ENCODE assay signal across 8 mouse cellular contexts in the genomic region with DNA sequence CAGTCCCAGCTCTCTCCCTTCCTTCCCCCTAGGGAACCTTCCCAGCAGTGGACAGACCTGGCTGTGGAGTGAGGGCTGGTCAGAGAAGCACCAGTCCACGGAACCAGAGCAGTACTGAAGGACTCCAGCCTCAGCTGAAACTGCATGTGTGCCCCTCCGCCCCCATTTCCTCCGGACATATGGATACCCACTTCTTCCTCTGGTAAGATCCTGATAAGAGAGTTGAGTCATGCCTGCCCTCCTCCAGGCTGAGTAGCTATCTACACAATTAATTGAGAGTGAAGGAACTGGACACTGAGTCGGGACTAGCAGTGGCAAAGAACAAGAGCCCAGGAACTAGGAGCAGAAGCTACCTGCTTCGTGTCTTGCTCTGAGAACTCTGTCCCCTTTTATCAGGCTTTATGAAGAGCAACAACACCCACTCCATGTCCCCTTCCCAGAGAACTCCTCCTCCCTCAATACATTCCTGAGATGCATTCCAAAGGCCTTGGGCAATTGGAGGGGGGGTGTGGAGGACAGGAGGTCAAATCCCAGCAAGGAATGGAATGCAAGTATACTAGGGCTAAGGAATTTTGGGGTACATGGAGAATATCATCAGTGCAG. TPM values are rescaled to one million over a fixed set of nuclear protein-coding genes. Genes with fewer than 3 reads are reported as not detected.
DNase-seq lines count a peak whose midpoint lies in the region; ATAC-seq and TF ChIP-seq lines count a peak whose summit lies in the region.

No protein-coding gene starts in this region.

- TF ChIP-seq CTCF in forebrain, postnatal 0 days (IDR thresholded peaks at IDR 0.05; ENCODE audit: low read depth) = no peak
- TF ChIP-seq CTCF in liver, adult 2 months (IDR thresholded peaks at IDR 0.05; ENCODE audit: low read depth, low read length) = no peak

- no peaks in the 10 kb centered on the region for H3K27me3 ChIP-seq in forebrain, embryonic 11.5 days (ENCODE audit: control insufficient read depth, insufficient read depth, low read length)
- no peaks in the 10 kb centered on the region for H3K27me3 ChIP-seq in forebrain, postnatal 0 days (ENCODE audit: insufficient read depth, low read length)
- no peaks in the 10 kb centered on the region for H3K27me3 ChIP-seq in hindbrain, embryonic 10.5 days (ENCODE audit: insufficient read depth, poor library complexity, severe bottlenecking)
- no peaks in the 10 kb centered on the region for H3K27me3 ChIP-seq in liver, adult 2 months (ENCODE audit: control insufficient read depth, insufficient read depth, low read length)
- H3K27me3 ChIP-seq in stomach, embryonic 16.5 days (ENCODE audit: control insufficient read depth, insufficient read depth, low read length) = no peaks in the 10 kb centered on the region

- no peak overlapping the region for H3K27ac ChIP-seq in forebrain, embryonic 11.5 days (ENCODE audit: low read depth, low read length)
- H3K27ac ChIP-seq in forebrain, postnatal 0 days (ENCODE audit: low read depth, low read length) = no peak overlapping the region
- H3K27ac ChIP-seq in hindbrain, embryonic 10.5 days = peak overlapping the region; percentile 77
- H3K27ac ChIP-seq in liver, adult 2 months (replicated peaks; ENCODE audit: insufficient read depth, low read depth, low read length) = peak overlapping the region; percentile 5
- peak overlapping the region; percentile 89 for H3K27ac ChIP-seq in stomach, embryonic 16.5 days (ENCODE audit: low read length)

- no peak overlapping the region for H3K4me3 ChIP-seq in forebrain, embryonic 11.5 days (ENCODE audit: low read depth, low read length)
- no peak overlapping the region for H3K4me3 ChIP-seq in forebrain, postnatal 0 days (ENCODE audit: low read depth, low read length)
- peak overlapping the region; percentile 87 for H3K4me3 ChIP-seq in hindbrain, embryonic 10.5 days
- no peak overlapping the region for H3K4me3 ChIP-seq in liver, adult 2 months (ENCODE audit: insufficient read depth, low read depth, low read length)
- H3K4me3 ChIP-seq in stomach, embryonic 16.5 days (replicated peaks; ENCODE audit: low read length) = peak overlapping the region; percentile 93

- no peak for TF ChIP-seq POLR2A in liver, adult 2 months (IDR thresholded peaks at IDR 0.05; ENCODE audit: extremely low read depth, insufficient read depth, low read length)

- H3K4me2 ChIP-seq in forebrain, embryonic 11.5 days (ENCODE audit: low read depth, low read length, severe bottlenecking) = peak overlapping the region; percentile 26; the same call in 1 of the 2 replicates
- no peak overlapping the region for H3K4me2 ChIP-seq in forebrain, postnatal 0 days (ENCODE audit: low read depth)
- peak overlapping the region; percentile 96 for H3K4me2 ChIP-seq in stomach, embryonic 16.5 days (ENCODE audit: low read depth, low read length)

- 48% methylated on average over 5 of the region's 5 CpGs for WGBS in forebrain, embryonic 11.5 days
- WGBS in forebrain, postnatal 0 days = 61% methylated on average over 5 of the region's 5 CpGs
- WGBS in hindbrain, embryonic 10.5 days = 38% methylated on average over 5 of the region's 5 CpGs
- WGBS in liver, adult 2 months = 63% methylated on average over 5 of the region's 5 CpGs
- WGBS in stomach, embryonic 16.5 days = 16% methylated on average over 5 of the region's 5 CpGs

- peaks cover 9% of the 10 kb centered on the region for H3K36me3 ChIP-seq in forebrain, embryonic 11.5 days (ENCODE audit: control insufficient read depth, insufficient read depth, low read length)
- peaks cover 52% of the 10 kb centered on the region for H3K36me3 ChIP-seq in forebrain, postnatal 0 days (ENCODE audit: insufficient read depth)
- peaks cover 50% of the 10 kb centered on the region for H3K36me3 ChIP-seq in hindbrain, embryonic 10.5 days
- H3K36me3 ChIP-seq in liver, adult 2 months (ENCODE audit: control insufficient read depth, insufficient read depth, low read length) = peaks cover 35% of the 10 kb centered on the region
- peaks cover 38% of the 10 kb centered on the region for H3K36me3 ChIP-seq in stomach, embryonic 16.5 days (ENCODE audit: control insufficient read depth, insufficient read depth, low read length)

- no peak for DNase-seq in forebrain, embryonic 11.5 days (ENCODE audit: low spot score)
- no peak for DNase-seq in forebrain, postnatal 0 days
- peak; percentile 71 for DNase-seq in NIH3T3 (ENCODE audit: low read depth)
- no peak for DNase-seq in hindbrain, embryonic 10.5 days (ENCODE audit: low spot score)
- DNase-seq in liver, adult 2 months (ENCODE audit: extremely low read depth, low read depth, low spot score) = peak; percentile 19
- no peak for DNase-seq in gastrocnemius, postnatal 14 days
- no peak for DNase-seq in urinary bladder, postnatal 25 days (ENCODE audit: low spot score)

- H3K9ac ChIP-seq in forebrain, embryonic 11.5 days (ENCODE audit: low read length) = 0 out of 2 replicates have a peak overlapping the region, but pooled peaks have one; percentile 9
- H3K9ac ChIP-seq in forebrain, postnatal 0 days = no peak overlapping the region
- no peak overlapping the region for H3K9ac ChIP-seq in liver, adult 2 months (ENCODE audit: low read depth, low read length)
- peak overlapping the region; percentile 66 for H3K9ac ChIP-seq in stomach, embryonic 16.5 days (ENCODE audit: low read length)

- intact Hi-C loops in gastrocnemius, postnatal 14 days (cut with DNase I; ENCODE audit: low total_unique reads) = no loop called here

- no peak for ATAC-seq in forebrain, embryonic 11.5 days (replicated peaks; ENCODE audit: low FRiP score)
- no peak for ATAC-seq in forebrain, postnatal 0 days
- no peak for ATAC-seq in stomach, embryonic 16.5 days (ENCODE audit: insufficient read depth, low FRiP score)

- H3K4me1 ChIP-seq in forebrain, embryonic 11.5 days (replicated peaks; ENCODE audit: control insufficient read depth, insufficient read depth, low read length) = peaks cover 17% of the 10 kb centered on the region; the same call in 1 of the 2 replicates
- 0 out of 2 replicates have a peak, but pooled peaks cover under 1% of the 10 kb centered on the region for H3K4me1 ChIP-seq in forebrain, postnatal 0 days (ENCODE audit: insufficient read depth)
- peaks cover 54% of the 10 kb centered on the region for H3K4me1 ChIP-seq in hindbrain, embryonic 10.5 days (replicated peaks)
- peaks cover 19% of the 10 kb centered on the region for H3K4me1 ChIP-seq in liver, adult 2 months (ENCODE audit: control insufficient read depth, insufficient read depth, low read length)
- H3K4me1 ChIP-seq in stomach, embryonic 16.5 days (ENCODE audit: control insufficient read depth, insufficient read depth, low read length) = peaks cover 39% of the 10 kb centered on the region

- peaks cover 23% of the 10 kb centered on the region for H3K79me2 ChIP-seq in liver, adult 2 months (ENCODE audit: control insufficient read depth, insufficient read depth, low read length)

- H3K9me3 ChIP-seq in forebrain, embryonic 11.5 days (ENCODE audit: control insufficient read depth, low read length) = no peaks in the 10 kb centered on the region
- H3K9me3 ChIP-seq in forebrain, postnatal 0 days (ENCODE audit: low read length) = no peaks in the 10 kb centered on the region
- no peaks in the 10 kb centered on the region for H3K9me3 ChIP-seq in hindbrain, embryonic 10.5 days
- no peaks in the 10 kb centered on the region for H3K9me3 ChIP-seq in stomach, embryonic 16.5 days (replicated peaks; ENCODE audit: control insufficient read depth, low read length)

RNA-seq across cellular contexts. Expression of gene Creb3, which starts 4.0 kb away (rescaled TPM):
- polyA plus RNA-seq in forebrain, embryonic 11.5 days (2014; fragmentation: Nextera tagmentation; extraction: Ambion mirVana) = 42.8 and 45.6 TPM in 2 replicates
- 61.9 and 64.4 TPM in 2 replicates for total RNA-seq in forebrain, postnatal 0 days (2014; rRNA removed)
- 84.0 and 87.2 TPM in 2 replicates for polyA plus RNA-seq in forebrain, postnatal 0 days (2015; fragmentation: Nextera tagmentation; extraction: Ambion mirVana)
- polyA plus RNA-seq in hindbrain, embryonic 10.5 days (2016; fragmentation: Nextera tagmentation; extraction: Ambion mirVana) = 40.7 and 53.3 TPM in 2 replicates
- total RNA-seq in liver, adult 2 months (2014; rRNA removed) = 37.8 and 41.1 TPM in 2 replicates
- polyA plus RNA-seq in liver, adult 2 months (2012; rRNA removed) = 47.9 and 62.0 TPM in 2 replicates
- polyA plus RNA-seq in stomach, embryonic 16.5 days (2015; fragmentation: Nextera tagmentation; extraction: Ambion mirVana) = 71.4 and 84.7 TPM in 2 replicates
- total RNA-seq in gastrocnemius, postnatal 14 days (2021) = 10 to 100 TPM; 38.7 to 45.6 TPM

RNA-seq across cellular contexts. Expression of gene Tln1, which starts 4.4 kb away (rescaled TPM):
- 45.9 and 46.7 TPM in 2 replicates for polyA plus RNA-seq in forebrain, embryonic 11.5 days (2014; fragmentation: Nextera tagmentation; extraction: Ambion mirVana)
- total RNA-seq in forebrain, postnatal 0 days (2014; rRNA removed) = 34.4 and 44.1 TPM in 2 replicates
- 66.2 and 80.4 TPM in 2 replicates for polyA plus RNA-seq in forebrain, postnatal 0 days (2015; fragmentation: Nextera tagmentation; extraction: Ambion mirVana)
- 52.8 and 58.9 TPM in 2 replicates for polyA plus RNA-seq in hindbrain, embryonic 10.5 days (2016; fragmentation: Nextera tagmentation; extraction: Ambion mirVana)
- 39.9 and 42.8 TPM in 2 replicates for total RNA-seq in liver, adult 2 months (2014; rRNA removed)
- polyA plus RNA-seq in liver, adult 2 months (2012; rRNA removed) = 29.9 and 38.6 TPM in 2 replicates
- 62.6 and 64.8 TPM in 2 replicates for polyA plus RNA-seq in stomach, embryonic 16.5 days (2015; fragmentation: Nextera tagmentation; extraction: Ambion mirVana)
- total RNA-seq in gastrocnemius, postnatal 14 days (2021) = 10 to 100 TPM; 67.6 to 77.4 TPM

RNA-seq across cellular contexts. Expression of gene Rgp1, which starts 20.4 kb away (rescaled TPM):
- 26.0 and 38.7 TPM in 2 replicates for polyA plus RNA-seq in forebrain, embryonic 11.5 days (2014; fragmentation: Nextera tagmentation; extraction: Ambion mirVana)
- total RNA-seq in forebrain, postnatal 0 days (2014; rRNA removed) = 17.6 and 22.6 TPM in 2 replicates
- 7.1 and 10.4 TPM in 2 replicates for polyA plus RNA-seq in forebrain, postnatal 0 days (2015; fragmentation: Nextera tagmentation; extraction: Ambion mirVana)
- 20.3 and 25.6 TPM in 2 replicates for polyA plus RNA-seq in hindbrain, embryonic 10.5 days (2016; fragmentation: Nextera tagmentation; extraction: Ambion mirVana)
- 15.9 and 18.7 TPM in 2 replicates for total RNA-seq in liver, adult 2 months (2014; rRNA removed)
- 33.2 and 44.5 TPM in 2 replicates for polyA plus RNA-seq in liver, adult 2 months (2012; rRNA removed)
- polyA plus RNA-seq in stomach, embryonic 16.5 days (2015; fragmentation: Nextera tagmentation; extraction: Ambion mirVana) = 25.9 and 37.2 TPM in 2 replicates
- 10 to 100 TPM; 21.9 to 22.3 TPM for total RNA-seq in gastrocnemius, postnatal 14 days (2021)

RNA-seq across cellular contexts. Expression of gene Gba2, which starts 20.5 kb away (rescaled TPM):
- 31.0 and 32.4 TPM in 2 replicates for polyA plus RNA-seq in forebrain, embryonic 11.5 days (2014; fragmentation: Nextera tagmentation; extraction: Ambion mirVana)
- 31.6 and 37.7 TPM in 2 replicates for total RNA-seq in forebrain, postnatal 0 days (2014; rRNA removed)
- polyA plus RNA-seq in forebrain, postnatal 0 days (2015; fragmentation: Nextera tagmentation; extraction: Ambion mirVana) = 45.4 and 45.5 TPM in 2 replicates
- 28.0 and 36.3 TPM in 2 replicates for polyA plus RNA-seq in hindbrain, embryonic 10.5 days (2016; fragmentation: Nextera tagmentation; extraction: Ambion mirVana)
- total RNA-seq in liver, adult 2 months (2014; rRNA removed) = 5.1 and 5.3 TPM in 2 replicates
- 8.9 and 10.9 TPM in 2 replicates for polyA plus RNA-seq in liver, adult 2 months (2012; rRNA removed)
- 14.2 and 15.6 TPM in 2 replicates for polyA plus RNA-seq in stomach, embryonic 16.5 days (2015; fragmentation: Nextera tagmentation; extraction: Ambion mirVana)
- total RNA-seq in gastrocnemius, postnatal 14 days (2021) = 1 to 10 TPM; 5.1 to 6.2 TPM

RNA-seq across cellular contexts. Expression of gene Msmp, which starts 26.2 kb away (rescaled TPM):
- polyA plus RNA-seq in forebrain, embryonic 11.5 days (2014; fragmentation: Nextera tagmentation; extraction: Ambion mirVana) = 1.9 and 2.8 TPM in 2 replicates
- total RNA-seq in forebrain, postnatal 0 days (2014; rRNA removed) = not detected in 2 replicates
- 0.38 and 1.9 TPM in 2 replicates for polyA plus RNA-seq in forebrain, postnatal 0 days (2015; fragmentation: Nextera tagmentation; extraction: Ambion mirVana)
- 0.88 and 1.0 TPM in 2 replicates for polyA plus RNA-seq in hindbrain, embryonic 10.5 days (2016; fragmentation: Nextera tagmentation; extraction: Ambion mirVana)
- not detected in 2 replicates for total RNA-seq in liver, adult 2 months (2014; rRNA removed)
- not detected in 2 replicates for polyA plus RNA-seq in liver, adult 2 months (2012; rRNA removed)
- 0.48 and 0.95 TPM in 2 replicates for polyA plus RNA-seq in stomach, embryonic 16.5 days (2015; fragmentation: Nextera tagmentation; extraction: Ambion mirVana)
- under 1 TPM in 1 of 2 experiments, not detected in 1; 0.29 TPM for total RNA-seq in gastrocnemius, postnatal 14 days (2021)

Comparison
In these comparisons a context has a peak if more than half of its experiments do, and no peak if none do; other contexts are left out.
1. H3K9ac ChIP-seq: peak in forebrain, embryonic 11.5 days (single experiment) and stomach, embryonic 16.5 days (single experiment); none in forebrain, postnatal 0 days (single experiment) and liver, adult 2 months (single experiment).
2. DNase-seq: peak in NIH3T3 (single experiment) and liver, adult 2 months (single experiment); none in forebrain, embryonic 11.5 days (single experiment), forebrain, postnatal 0 days (single experiment), hindbrain, embryonic 10.5 days (single experiment), gastrocnemius, postnatal 14 days (single experiment) and urinary bladder, postnatal 25 days (single experiment).
3. H3K27ac ChIP-seq: peak in hindbrain, embryonic 10.5 days (single experiment), liver, adult 2 months (single experiment) and stomach, embryonic 16.5 days (single experiment); none in forebrain, embryonic 11.5 days (single experiment) and forebrain, postnatal 0 days (single experiment).
4. H3K4me3 ChIP-seq: peak in hindbrain, embryonic 10.5 days (single experiment) and stomach, embryonic 16.5 days (single experiment); none in forebrain, embryonic 11.5 days (single experiment), forebrain, postnatal 0 days (single experiment) and liver, adult 2 months (single experiment).